Mouse (Mus musculus) liver, adult 2 months (tissue): ENCODE results near the gene Zfp217. TPM values are rescaled to one million over a fixed set of nuclear protein-coding genes. Genes with fewer than 3 reads are reported as not detected.
A peak's percentile ranks its signal among the peaks of the same experiment; 100 is the strongest.

Source experiments
- DNase-seq: peaks from one replicate; pipeline ENCODE4 v3.0.0-alpha.2; 2011; ENCODE audit warnings: low read depth, low spot score; ENCODE audit errors: extremely low read depth
- H3K27ac ChIP-seq: fragments of 200-500 bp; replicated peaks from 2 replicates; pipeline ENCODE4 v1.5.1; 2012; ENCODE audit warnings: low read depth, mild to moderate bottlenecking, control low read depth, inconsistent platforms, low read length; ENCODE audit not compliant: insufficient read depth
- H3K27me3 ChIP-seq: fragments of 200-500 bp; 2 replicates; pipeline ENCODE4 v1.6.1; 2012; ENCODE audit warnings: mild to moderate bottlenecking, moderate library complexity, low read length, inconsistent platforms; ENCODE audit not compliant: control insufficient read depth, insufficient read depth
- H3K36me3 ChIP-seq: fragments of 200-500 bp; 2 replicates; pipeline ENCODE4 v1.6.1; 2012; ENCODE audit warnings: low read length, inconsistent platforms; ENCODE audit not compliant: control insufficient read depth, insufficient read depth
- H3K4me1 ChIP-seq: fragments of 200-500 bp; 2 replicates; pipeline ENCODE4 v1.6.1; 2011; ENCODE audit warnings: low read length; ENCODE audit not compliant: control insufficient read depth, insufficient read depth
- H3K4me3 ChIP-seq: fragments of 200-500 bp; 2 replicates; pipeline ENCODE4 v1.5.1; 2011; ENCODE audit warnings: low read depth, mild to moderate bottlenecking, control low read depth, low read length, moderate library complexity; ENCODE audit not compliant: insufficient read depth
- H3K79me2 ChIP-seq: fragments of 200-500 bp; 2 replicates; pipeline ENCODE4 v1.6.1; 2012; ENCODE audit warnings: inconsistent platforms, mild to moderate bottlenecking, low read length, moderate library complexity; ENCODE audit not compliant: control insufficient read depth, insufficient read depth
- H3K9ac ChIP-seq: fragments of 200-500 bp; 2 replicates; pipeline ENCODE4 v1.6.1; 2012; ENCODE audit warnings: low read depth, mild to moderate bottlenecking, control low read depth, inconsistent platforms, low read length
- CTCF ChIP-seq: fragments of 200-500 bp; IDR thresholded peaks from 2 replicates; pipeline ENCODE4 v1.5.1; 2011; ENCODE audit warnings: low read depth, low read length, control low read depth
- POLR2A ChIP-seq: fragments of 200-500 bp; IDR thresholded peaks from 2 replicates; pipeline ENCODE4 v1.6.1; 2011; ENCODE audit warnings: low read length, control low read depth; ENCODE audit not compliant: insufficient read depth; ENCODE audit errors: extremely low read depth
- WGBS: fragments of 180-500 bp; shearing (Covaris S2); methylation state at CpG from one replicate; pipeline ENCODE4 v1.1.7; 2018; 5-methylcytosine and 5-hydroxymethylcytosine counted together
- polyA plus RNA-seq: library from polyadenylated mRNA; depleted of rRNA; stranded (reverse); fragments of >200 nt; gene quantifications from 2 replicates; pipeline ENCODE4 v1.2.3, GENCODE M21; 2012
- total RNA-seq: library from RNA; depleted of rRNA; stranded (reverse); fragments of >200 nt; gene quantifications from 2 replicates; pipeline ENCODE4 v1.2.3, GENCODE M21; 2014

The Zfp217 gene
- total and polyA plus RNA-seq, 2 experiments: 2.9 to 4.2 TPM

- no peaks in the 10 kb centered on the region for H3K4me1 ChIP-seq
- WGBS: 3% methylated on average over 12 of the region's 12 CpGs
- no peak overlapping the region for H3K9ac ChIP-seq
- peak; percentile 99 for TF ChIP-seq CTCF
- no peak for TF ChIP-seq POLR2A
- peak; percentile 56 for DNase-seq
- H3K27ac ChIP-seq: no peak overlapping the region
- no peaks in the 10 kb centered on the region for H3K27me3 ChIP-seq
- no peaks in the 10 kb centered on the region for H3K79me2 ChIP-seq
- H3K36me3 ChIP-seq: no peaks in the 10 kb centered on the region
- no peak overlapping the region for H3K4me3 ChIP-seq
These were observed 46.8 kb downstream of the Zfp217 start for GRCm38 (mm10) chr2:170101132-170101531.

DNA sequence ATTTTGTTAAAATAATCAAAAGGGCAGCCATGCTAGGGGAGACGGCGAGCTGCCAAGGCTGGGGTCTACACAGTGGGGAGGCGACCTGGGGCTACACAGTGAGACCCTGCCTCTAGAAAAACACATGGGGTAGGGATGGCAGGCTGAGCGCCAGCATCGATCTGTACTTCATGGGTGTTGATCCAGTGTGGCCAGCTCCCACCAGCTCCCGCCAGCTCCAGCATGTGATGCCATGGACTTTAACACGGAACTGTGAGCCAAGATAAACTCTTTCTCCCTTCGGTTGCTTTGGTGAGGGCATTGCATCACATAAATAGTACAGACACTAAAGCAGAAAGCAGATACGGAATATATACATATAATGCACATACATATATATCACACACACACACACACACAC, 53.0 kb downstream of the Zfp217 start:
- no peak for TF ChIP-seq POLR2A
- TF ChIP-seq CTCF: no peak
- Histone ChIP-seq H3K4me3 (no peak overlapping the region), H3K79me2 (no peaks in the 10 kb centered on the region), H3K27ac (peak overlapping the region; percentile 32; the same call in 1 of the 2 replicates), H3K9ac (no peak overlapping the region), H3K4me1 (peaks cover 17% of the 10 kb centered on the region), H3K27me3 (no peaks in the 10 kb centered on the region), H3K36me3 (no peaks in the 10 kb centered on the region)
- DNase-seq: peak; percentile 96
- 36% methylated on average over 9 of the region's 9 CpGs for WGBS

DNA sequence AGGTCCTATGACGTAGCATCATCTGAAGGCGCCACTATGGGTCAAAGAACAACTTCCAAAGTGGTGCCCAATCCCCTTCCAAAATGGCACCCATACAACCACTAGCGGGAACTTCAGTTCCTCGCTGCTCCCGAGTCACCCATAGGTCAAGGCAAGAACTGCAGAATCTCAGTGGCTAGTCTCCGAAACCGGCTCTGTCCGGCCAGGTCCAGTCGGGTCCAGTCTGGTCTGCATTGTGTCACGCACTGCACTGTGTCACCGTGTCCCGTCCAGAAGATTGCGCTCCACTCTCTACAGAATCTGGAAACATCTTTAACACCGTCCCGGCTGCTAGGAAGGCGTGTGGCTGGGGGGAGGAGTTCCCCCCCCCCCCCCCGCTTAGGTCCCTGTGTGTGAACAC, 53.7 kb downstream of the Zfp217 start:
- peak; percentile 70 for DNase-seq
- Histone ChIP-seq H3K36me3 (no peaks in the 10 kb centered on the region), H3K9ac (no peak overlapping the region), H3K27ac (peak overlapping the region; percentile 32; the same call in 1 of the 2 replicates), H3K4me3 (no peak overlapping the region), H3K4me1 (peaks cover 17% of the 10 kb centered on the region), H3K27me3 (no peaks in the 10 kb centered on the region), H3K79me2 (no peaks in the 10 kb centered on the region)
- WGBS: 75% methylated on average over 17 of the region's 17 CpGs
- no peak for TF ChIP-seq POLR2A
- TF ChIP-seq CTCF: no peak

- no peak for TF ChIP-seq POLR2A
- TF ChIP-seq CTCF: no peak
- Histone ChIP-seq H3K36me3 (no peaks in the 10 kb centered on the region), H3K27ac (peak overlapping the region; percentile 60), H3K4me3 (no peak overlapping the region), H3K4me1 (peaks cover 17% of the 10 kb centered on the region), H3K79me2 (no peaks in the 10 kb centered on the region), H3K27me3 (no peaks in the 10 kb centered on the region), H3K9ac (no peak overlapping the region)
- 30% methylated on average over 10 of the region's 10 CpGs for WGBS
- DNase-seq: peak; percentile 96
These were observed 56.1 kb downstream of the Zfp217 start for GRCm38 (mm10) chr2:170091563-170092443.

DNA sequence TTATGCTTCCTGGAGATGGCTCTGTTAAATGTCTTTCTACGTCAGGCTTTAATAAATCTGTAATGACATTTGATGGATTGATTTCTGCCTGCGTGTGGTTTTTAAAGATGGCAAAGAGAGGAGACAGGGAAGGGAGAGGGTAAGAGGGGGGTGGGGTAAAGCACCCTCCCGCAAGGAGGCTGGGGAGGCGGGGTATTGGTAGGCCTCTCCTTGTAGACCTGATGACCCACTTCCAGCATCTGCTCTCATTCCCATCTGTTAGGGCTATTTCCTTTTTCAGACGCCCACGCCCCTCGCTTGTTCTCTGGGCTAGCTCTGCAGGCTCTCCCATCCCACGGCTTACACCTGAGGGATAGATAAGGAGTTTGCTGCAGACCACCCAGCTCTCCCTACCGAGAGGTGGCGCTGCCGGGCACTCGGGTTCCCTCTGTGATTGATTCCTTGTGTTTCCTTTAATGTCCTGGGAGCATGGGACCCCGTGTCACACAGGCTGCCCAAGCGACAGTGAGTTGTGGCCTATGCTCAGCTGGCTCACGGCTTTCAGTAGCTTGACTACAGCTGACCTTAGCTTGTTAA, 69.4 kb downstream of the Zfp217 start:
- 62% methylated on average over 15 of the region's 15 CpGs for WGBS
- H3K27me3 ChIP-seq: no peaks in the 10 kb centered on the region
- no peak overlapping the region for H3K4me3 ChIP-seq
- H3K36me3 ChIP-seq: no peaks in the 10 kb centered on the region
- no peak for DNase-seq
- H3K27ac ChIP-seq: no peak overlapping the region
- no peaks in the 10 kb centered on the region for H3K4me1 ChIP-seq
- no peak overlapping the region for H3K9ac ChIP-seq
- TF ChIP-seq CTCF: peak; percentile 41; the same call in 1 of the 2 replicates
- no peak for TF ChIP-seq POLR2A
- H3K79me2 ChIP-seq: no peaks in the 10 kb centered on the region
